Comparison of ENCODE assay signal across 8 mouse cellular contexts in genomic region chr4:97868938-97869440, GRCm38 (mm10).
DNase-seq lines count a peak whose midpoint lies in the region; ATAC-seq and TF ChIP-seq lines count a peak whose summit lies in the region.

No protein-coding gene starts in this region.

- 89% methylated on average over 27 of the region's 27 CpGs for WGBS in thymus, adult 2 months
- WGBS in kidney, postnatal 0 days = 43% methylated on average over 27 of the region's 27 CpGs
- WGBS in limb, embryonic 13.5 days = 53% methylated on average over 27 of the region's 27 CpGs
- WGBS in neural tube, embryonic 15.5 days = 45% methylated on average over 27 of the region's 27 CpGs

- H3K4me3 ChIP-seq in thymus, adult 2 months (ENCODE audit: control insufficient read depth, insufficient read depth, low read length) = no peak overlapping the region
- peak overlapping the region; percentile 18; the same call in 1 of the 2 replicates for H3K4me3 ChIP-seq in kidney, postnatal 0 days (replicated peaks; ENCODE audit: low read depth, low read length)
- H3K4me3 ChIP-seq in limb, embryonic 13.5 days = peak overlapping the region; percentile 34
- H3K4me3 ChIP-seq in neural tube, embryonic 15.5 days (replicated peaks) = peak overlapping the region; percentile 37

- H3K9ac ChIP-seq in kidney, postnatal 0 days (ENCODE audit: low read depth, low read length) = peak overlapping the region; percentile 29; the same call in 1 of the 2 replicates
- H3K9ac ChIP-seq in limb, embryonic 13.5 days = peak overlapping the region; percentile 25; the same call in 1 of the 2 replicates
- peak overlapping the region; percentile 23; the same call in 1 of the 2 replicates for H3K9ac ChIP-seq in neural tube, embryonic 15.5 days (replicated peaks)

- TF ChIP-seq CTCF in thymus, adult 2 months (IDR thresholded peaks at IDR 0.05; ENCODE audit: borderline replicate concordance, control insufficient read depth, extremely low read depth, insufficient read depth, low read length, poor library complexity) = no peak
- TF ChIP-seq CTCF in kidney, postnatal 0 days (IDR thresholded peaks at IDR 0.05; ENCODE audit: low read depth) = no peak

- H3K9me3 ChIP-seq in kidney, postnatal 0 days (replicated peaks; ENCODE audit: low read length) = no peaks in the 10 kb centered on the region
- no peaks in the 10 kb centered on the region for H3K9me3 ChIP-seq in limb, embryonic 13.5 days
- no peaks in the 10 kb centered on the region for H3K9me3 ChIP-seq in neural tube, embryonic 15.5 days (replicated peaks)

- H3K4me2 ChIP-seq in kidney, postnatal 0 days (ENCODE audit: low read length) = peak overlapping the region; percentile 51
- peak overlapping the region; percentile 58 for H3K4me2 ChIP-seq in limb, embryonic 13.5 days (replicated peaks)
- peak overlapping the region; percentile 55 for H3K4me2 ChIP-seq in neural tube, embryonic 15.5 days

- ATAC-seq in kidney, postnatal 0 days (replicated peaks; ENCODE audit: low FRiP score, low read depth) = peak; percentile 88
- ATAC-seq in limb, embryonic 13.5 days (ENCODE audit: low FRiP score, low read depth) = peak; percentile 91
- ATAC-seq in neural tube, embryonic 15.5 days (ENCODE audit: low FRiP score) = peak; percentile 93

- peak; percentile 8 for DNase-seq in thymus, postnatal 14 days
- no peak for DNase-seq in thymus, adult 2 months
- peak; percentile 94 for DNase-seq in fat pad, adult 2 months (ENCODE audit: extremely low read depth, low read depth, low spot score)
- DNase-seq in heart, adult 9 months (ENCODE audit: low spot score in 2 of 2) = peak; percentile 95 to 97
- peak; percentile 88 for DNase-seq in kidney, postnatal 0 days (ENCODE audit: low spot score)
- DNase-seq in urinary bladder, adult 2 months (ENCODE audit: low spot score) = peak; percentile 77

- no peak overlapping the region for H3K27ac ChIP-seq in thymus, adult 2 months (ENCODE audit: control insufficient read depth, insufficient read depth, low read length)
- H3K27ac ChIP-seq in kidney, postnatal 0 days = peak overlapping the region; percentile 94
- H3K27ac ChIP-seq in limb, embryonic 13.5 days = peak overlapping the region; percentile 91
- peak overlapping the region; percentile 84 for H3K27ac ChIP-seq in neural tube, embryonic 15.5 days (replicated peaks)

- no peaks in the 10 kb centered on the region for H3K36me3 ChIP-seq in thymus, adult 2 months (ENCODE audit: control insufficient read depth, insufficient read depth, low read length)
- no peaks in the 10 kb centered on the region for H3K36me3 ChIP-seq in kidney, postnatal 0 days (ENCODE audit: insufficient read depth, low read length)
- no peaks in the 10 kb centered on the region for H3K36me3 ChIP-seq in limb, embryonic 13.5 days
- no peaks in the 10 kb centered on the region for H3K36me3 ChIP-seq in neural tube, embryonic 15.5 days

- TF ChIP-seq POLR2A in thymus, adult 2 months (IDR thresholded peaks at IDR 0.05; ENCODE audit: control insufficient read depth, extremely low read depth, insufficient read depth, low read length, poor library complexity) = no peak

- no peaks in the 10 kb centered on the region for H3K27me3 ChIP-seq in thymus, adult 2 months (ENCODE audit: control insufficient read depth, insufficient read depth, low read length)
- no peaks in the 10 kb centered on the region for H3K27me3 ChIP-seq in kidney, postnatal 0 days (ENCODE audit: insufficient read depth, low read length)
- H3K27me3 ChIP-seq in limb, embryonic 13.5 days = no peaks in the 10 kb centered on the region
- H3K27me3 ChIP-seq in neural tube, embryonic 15.5 days (replicated peaks) = no peaks in the 10 kb centered on the region

- no peaks in the 10 kb centered on the region; the same call in 1 of the 2 replicates for H3K4me1 ChIP-seq in thymus, adult 2 months (replicated peaks; ENCODE audit: control insufficient read depth, insufficient read depth, low read length)
- 0 out of 2 replicates have a peak, but pooled peaks cover 7% of the 10 kb centered on the region for H3K4me1 ChIP-seq in kidney, postnatal 0 days (replicated peaks; ENCODE audit: insufficient read depth, low read length)
- peaks cover 51% of the 10 kb centered on the region for H3K4me1 ChIP-seq in limb, embryonic 13.5 days
- H3K4me1 ChIP-seq in neural tube, embryonic 15.5 days = peaks cover 40% of the 10 kb centered on the region
